Mouse (Mus musculus) gastrocnemius, postnatal 36 days (tissue): ENCODE results near the gene Pycr2. TPM values are rescaled to one million over a fixed set of nuclear protein-coding genes. Genes with fewer than 3 reads are reported as not detected.
"Not testable (repeated sequence)": the region's sequence is repeated elsewhere in the genome, so short reads cannot be mapped to it uniquely, and the experiment has no call there.

Source experiments
- DNase-seq, 2 experiments: peaks; one replicate each; pipeline ENCODE4 v3.0.0; 2022
- intact Hi-C: fragments of 180-260 bp; cut with DNase I; formaldehyde crosslinking; loops from one replicate; pipeline ENCODE4 v1.15.1; 2025
- total RNA-seq, 2 experiments: library from RNA; stranded (reverse); gene quantifications; 2 replicates each; pipeline ENCODE4 v1.2.3; 2021

The Pycr2 gene
- total RNA-seq, 2 experiments from 2014 or later: 10.9 to 12.7 TPM

DNA sequence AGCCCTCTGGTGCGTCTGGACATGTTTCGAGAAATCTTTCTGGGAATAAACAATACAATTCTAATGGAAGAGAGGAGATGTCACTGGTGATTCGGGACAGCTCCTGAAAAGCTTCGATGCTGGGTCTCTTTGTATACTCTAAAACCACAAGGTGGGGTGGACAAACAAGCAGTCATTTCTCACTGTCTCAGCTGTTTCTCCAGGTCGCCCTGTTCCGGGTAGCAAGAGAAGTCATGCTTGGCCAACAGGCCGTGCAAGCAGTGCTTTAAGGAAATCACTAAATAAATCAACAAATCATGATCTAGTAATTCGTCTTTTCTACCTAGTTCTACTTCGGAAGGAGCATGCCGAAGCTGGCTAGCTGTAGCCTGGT, 441 bp upstream of the Pycr2 start:
- intact Hi-C loops: no loop called here

DNA sequence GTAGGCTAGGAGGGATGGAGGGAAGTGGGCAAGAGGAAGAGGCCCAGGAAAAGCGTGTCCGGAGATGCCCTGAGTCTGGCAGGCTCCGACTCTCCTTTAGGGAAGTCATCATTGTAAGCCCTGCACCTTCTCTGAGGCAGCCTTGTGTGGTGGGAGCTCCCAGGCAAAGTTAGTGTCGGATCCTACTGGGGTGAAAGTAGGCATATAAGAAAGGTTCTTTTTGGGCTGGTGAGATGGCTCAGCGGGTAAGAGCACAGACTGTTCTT, 655 bp downstream of the Pycr2 start:
- intact Hi-C loops: no loop called here

More for the DNA sequence above, 441 bp upstream of the Pycr2 start:
- DNase-seq: no peak

GRCm38 (mm10) chr1:180905307-180905706, 1.2 kb downstream of the Pycr2 start:
- intact Hi-C loops: no loop called here
- no peak for DNase-seq

More for the DNA sequence above, 655 bp downstream of the Pycr2 start:
- DNase-seq: no peak

DNA sequence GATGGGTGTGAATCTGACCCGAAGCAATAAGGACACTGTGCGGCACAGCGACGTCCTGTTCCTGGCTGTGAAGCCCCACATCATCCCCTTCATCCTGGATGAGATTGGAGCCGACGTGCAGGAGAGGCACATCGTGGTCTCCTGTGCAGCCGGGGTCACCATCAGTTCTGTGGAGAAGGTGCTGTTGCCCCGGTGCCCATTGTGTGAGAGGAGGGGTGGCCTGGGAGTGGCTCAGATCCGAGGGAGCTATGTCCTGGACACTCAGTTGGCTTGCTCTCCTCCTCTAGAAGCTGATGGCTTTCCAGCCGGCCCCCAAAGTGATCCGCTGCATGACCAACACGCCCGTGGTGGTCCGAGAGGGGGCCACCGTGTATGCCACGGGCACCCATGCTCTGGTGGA, 1.8 kb downstream of the Pycr2 start:
- intact Hi-C loops: no loop called here
- no peak for DNase-seq

DNA sequence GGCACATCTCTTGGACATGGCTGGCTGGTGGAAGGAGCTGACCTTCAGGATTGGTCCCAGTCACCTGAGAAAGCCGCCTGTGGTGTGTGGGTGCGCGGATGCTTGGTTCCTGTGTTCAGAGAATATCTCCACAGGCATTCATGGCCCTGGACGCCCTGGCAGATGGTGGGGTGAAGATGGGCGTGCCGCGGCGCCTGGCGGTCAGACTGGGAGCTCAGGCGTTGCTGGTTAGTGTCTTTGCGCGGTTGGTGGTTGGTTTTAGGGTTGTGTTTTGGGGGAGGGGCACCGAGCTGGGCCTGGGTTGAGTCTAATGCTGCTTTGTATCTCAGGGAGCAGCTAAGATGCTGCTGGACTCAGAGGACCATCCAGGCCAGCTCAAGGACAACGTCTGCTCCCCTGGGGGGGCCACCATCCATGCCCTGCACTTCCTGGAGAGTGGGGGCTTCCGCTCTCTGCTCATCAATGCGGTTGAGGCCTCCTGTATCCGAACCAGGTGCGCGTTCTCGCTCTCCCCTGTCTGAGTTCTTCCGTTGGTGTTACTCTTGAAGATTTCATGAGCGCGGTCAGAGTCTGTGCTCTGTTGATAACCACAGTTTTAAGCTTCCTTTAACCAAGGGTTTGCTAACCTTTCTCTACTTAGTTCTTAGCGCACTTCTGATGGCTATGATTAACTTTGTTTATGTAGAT, 2.5 kb downstream of the Pycr2 start:
- intact Hi-C loops: no loop called here
- DNase-seq: no peak

DNA sequence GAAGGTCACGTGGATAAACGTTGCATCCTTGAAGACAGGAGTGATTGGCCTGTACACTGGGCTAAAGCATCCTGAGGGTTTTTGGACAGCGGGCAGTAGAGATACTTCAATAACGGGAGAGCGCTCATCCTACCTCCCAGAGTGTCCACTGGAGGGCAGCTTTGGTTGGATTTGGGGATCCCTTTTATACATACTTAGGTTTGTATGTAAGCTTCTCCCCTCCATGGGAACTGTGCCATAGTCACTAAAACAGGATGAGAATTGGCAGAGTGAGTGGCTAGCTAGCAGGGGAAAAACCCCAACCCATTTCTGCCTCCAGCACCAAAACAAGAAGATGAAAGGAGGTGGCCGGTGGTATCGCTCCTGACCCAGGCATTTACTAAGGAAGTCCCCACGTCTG, 7.0 kb downstream of the Pycr2 start:
- intact Hi-C loops: no loop called here
- no peak for DNase-seq

- no peak for DNase-seq
- intact Hi-C loops: no loop called here
Observed at GRCm38 (mm10) chr1:180911653-180912287, 7.7 kb downstream of the Pycr2 start.

DNA sequence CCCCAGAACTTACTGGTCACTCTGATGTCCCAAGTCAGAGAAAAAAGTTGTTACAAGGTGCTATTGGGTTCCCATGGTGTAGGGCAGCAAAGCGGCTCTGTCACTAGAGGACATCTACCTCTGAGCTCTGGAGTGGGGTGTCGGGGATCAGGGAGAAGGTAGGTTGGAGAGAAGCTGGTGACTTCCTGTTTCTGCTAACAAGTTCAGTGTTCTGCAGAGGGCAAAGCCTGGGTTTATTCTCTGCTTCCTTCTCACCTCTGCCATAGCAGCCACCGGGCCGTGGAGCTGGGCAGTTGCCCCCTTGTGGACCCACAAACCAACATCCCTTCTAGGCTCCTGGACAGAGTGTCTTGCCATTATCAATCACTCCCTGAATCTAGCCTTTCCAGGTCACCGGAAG, 8.7 kb downstream of the Pycr2 start:
- DNase-seq: no peak
- intact Hi-C loops: no loop called here

- intact Hi-C loops: no loop called here
- no peak for DNase-seq
Observed at GRCm38 (mm10) chr1:180913797-180914196, 9.7 kb downstream of the Pycr2 start.

DNA sequence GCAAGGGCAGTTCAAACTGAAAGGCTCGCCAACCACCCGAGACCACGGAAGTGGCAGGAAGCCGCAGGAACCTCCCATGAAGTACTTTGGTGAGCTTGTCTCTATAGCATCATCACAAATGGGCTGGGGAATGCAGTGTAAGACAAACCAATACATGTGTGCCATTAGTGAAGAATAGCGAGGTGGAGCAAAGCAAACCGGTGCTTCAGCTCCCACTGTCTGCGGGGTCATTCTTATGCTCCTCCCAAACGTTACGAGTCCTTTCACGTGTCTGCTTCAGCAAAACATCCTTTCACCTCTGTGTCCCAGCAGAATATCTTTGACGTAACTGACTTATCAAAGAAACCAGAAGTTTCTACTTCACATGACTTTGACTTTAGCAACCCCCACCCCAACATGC, 12.3 kb downstream of the Pycr2 start:
- intact Hi-C loops: no loop called here
- DNase-seq: no peak

- intact Hi-C loops: no loop called here
- no peak for DNase-seq
Observed at GRCm38 (mm10) chr1:180917053-180917452, 13.0 kb downstream of the Pycr2 start.

GRCm38 (mm10) chr1:180919686-180920085, 15.6 kb downstream of the Pycr2 start:
- DNase-seq: no peak
- intact Hi-C loops: no loop called here

DNA sequence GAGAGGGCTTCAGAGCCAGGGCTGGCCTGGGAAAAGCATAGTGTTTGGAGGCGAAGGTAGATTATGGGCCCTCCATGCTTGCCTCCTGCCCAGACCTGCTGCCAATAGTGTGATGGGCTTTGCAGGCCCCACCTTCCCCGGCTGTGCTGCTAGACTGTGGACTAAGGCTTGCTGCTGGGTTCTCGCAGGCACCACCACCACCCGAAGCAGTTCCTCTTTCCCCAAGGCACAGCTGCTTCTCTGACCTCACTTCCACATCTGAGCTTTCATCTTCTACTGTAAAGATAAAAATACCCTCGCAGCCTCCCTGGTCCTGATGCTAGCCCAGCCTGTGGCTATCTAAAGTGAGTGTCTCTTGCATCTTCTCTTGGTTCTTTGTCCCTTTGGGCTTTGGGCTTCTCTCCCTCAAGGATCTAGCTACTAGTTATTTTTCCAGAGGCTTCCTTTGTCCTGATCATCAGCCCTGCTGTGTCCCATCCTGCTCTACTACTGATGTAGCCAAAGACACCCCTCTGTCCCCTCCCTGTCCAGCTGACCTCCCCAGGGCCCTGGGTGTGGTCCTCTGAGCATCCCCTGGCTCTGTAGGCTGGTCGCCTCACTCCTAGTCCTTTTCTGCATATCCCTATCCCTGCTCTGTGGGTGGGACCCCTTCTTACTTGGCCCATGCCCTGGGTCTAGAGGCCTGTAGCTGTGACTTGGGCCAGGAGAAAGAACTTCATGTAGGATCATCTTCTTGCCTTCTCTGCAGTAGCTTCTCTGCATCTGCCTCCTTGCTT, 18.4 kb downstream of the Pycr2 start:
- intact Hi-C loops: no loop called here
- DNase-seq: no peak

- DNase-seq: no peak
- intact Hi-C loops: no loop called here
Observed at GRCm38 (mm10) chr1:180924737-180925136, 20.6 kb downstream of the Pycr2 start.

DNA sequence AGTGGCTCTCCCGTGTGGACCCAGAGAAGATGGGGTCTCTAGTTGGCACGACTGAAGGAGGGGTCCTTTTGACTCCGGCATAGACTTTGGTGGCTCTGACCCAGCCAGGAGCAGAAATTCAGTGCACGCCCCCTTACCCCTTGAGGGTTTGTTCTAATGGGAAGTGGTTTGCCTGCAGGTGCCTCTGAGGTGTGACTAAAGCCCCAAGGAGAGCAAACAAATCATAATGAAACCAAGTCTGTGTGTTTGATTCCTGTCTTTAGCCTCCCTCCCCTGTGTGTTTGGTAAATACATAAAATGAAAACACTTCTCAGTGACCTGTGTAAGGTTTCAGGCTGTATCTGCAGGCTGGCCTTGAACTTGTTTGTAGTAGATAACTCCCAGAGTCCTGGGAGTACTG, 22.2 kb downstream of the Pycr2 start:
- no peak for DNase-seq
- intact Hi-C loops: no loop called here

DNA sequence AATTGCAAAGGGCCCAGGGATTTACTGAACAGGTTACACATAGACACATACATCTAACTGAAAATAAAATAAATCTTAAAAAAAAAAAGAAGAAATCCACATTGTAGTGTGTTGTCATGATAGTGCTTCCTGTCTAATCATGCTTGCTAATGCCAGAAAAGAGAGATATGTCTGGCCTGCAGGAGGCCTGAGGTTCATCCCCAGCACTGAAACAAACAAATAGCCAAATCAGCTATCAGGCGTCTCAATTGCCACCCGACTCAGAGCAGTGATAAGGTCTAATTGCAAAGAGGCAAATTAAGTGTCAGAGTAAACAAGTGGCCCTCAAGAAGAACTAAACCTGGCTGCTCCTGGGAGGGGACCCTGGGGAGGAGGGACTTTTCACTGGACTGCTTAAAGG, 25.5 kb downstream of the Pycr2 start:
- no peak for DNase-seq

GRCm38 (mm10) chr1:180931106-180931505, 27.0 kb downstream of the Pycr2 start:
- intact Hi-C loops: no loop called here
- DNase-seq: no peak

More for the DNA sequence above, 25.5 kb downstream of the Pycr2 start:
- intact Hi-C loops: no loop called here

GRCm38 (mm10) chr1:180933659-180934058, 29.6 kb downstream of the Pycr2 start:
- intact Hi-C loops: no loop called here
- no peak for DNase-seq

GRCm38 (mm10) chr1:180934467-180935419, 30.6 kb downstream of the Pycr2 start, which contains the start of gene Lefty1:
TSS of gene Lefty1 (plus strand) at chr1:180935022.
- DNase-seq: no peak
- intact Hi-C loops: no loop called here

DNA sequence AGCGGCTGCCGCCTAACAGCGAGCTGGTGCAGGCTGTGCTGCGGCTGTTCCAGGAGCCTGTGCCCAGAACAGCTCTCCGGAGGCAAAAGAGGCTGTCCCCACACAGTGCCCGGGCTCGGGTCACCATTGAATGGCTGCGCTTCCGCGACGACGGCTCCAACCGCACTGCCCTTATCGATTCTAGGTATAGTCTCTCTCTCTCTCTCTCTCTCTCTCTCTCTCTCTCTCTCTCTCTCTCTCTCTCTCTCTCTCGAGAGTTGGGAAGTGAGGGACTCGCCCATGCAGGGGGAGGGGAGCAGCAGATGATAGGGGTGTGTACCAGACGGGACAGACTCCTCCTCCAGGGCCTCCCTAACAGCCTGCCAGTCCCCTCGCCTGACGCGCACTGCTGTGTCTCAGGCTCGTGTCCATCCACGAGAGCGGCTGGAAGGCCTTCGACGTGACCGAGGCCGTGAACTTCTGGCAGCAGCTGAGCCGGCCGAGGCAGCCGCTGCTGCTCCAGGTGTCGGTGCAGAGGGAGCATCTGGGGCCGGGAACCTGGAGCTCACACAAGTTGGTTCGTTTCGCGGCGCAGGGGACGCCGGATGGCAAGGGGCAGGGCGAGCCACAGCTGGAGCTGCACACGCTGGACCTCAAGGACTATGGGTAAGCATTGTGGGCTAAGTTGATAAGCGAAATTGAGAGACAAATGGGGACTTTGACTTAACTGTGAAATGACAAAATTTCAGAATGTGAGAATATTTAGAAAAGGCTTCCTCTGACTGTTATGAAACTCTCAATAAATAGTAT, 32.7 kb downstream of the Pycr2 start:
- intact Hi-C loops: not testable (repeated sequence)
- peak in 1 of 2 experiments; percentile 45 for DNase-seq
